Mouse (Mus musculus): ENCODE data around the gene Arvcf. TPM values are rescaled to one million over a fixed set of nuclear protein-coding genes. Genes with fewer than 3 reads are reported as not detected.

The Arvcf gene
- total and polyA plus RNA-seq, 3 experiments: 13.9 to 16.4 (median 14.4) TPM

GRCm38 (mm10) chr16:18419603-18420026 lies 71.6 kb downstream of the Arvcf start:
- no peaks in the 10 kb centered on the region for H3K27me3 ChIP-seq (ENCODE audit: control insufficient read depth, insufficient read depth, low read length)
- no peak for DNase-seq
- TF ChIP-seq CTCF (IDR thresholded peaks at IDR 0.05): no peak
- no peak for TF ChIP-seq POLR2A (IDR thresholded peaks at IDR 0.05; ENCODE audit: insufficient read depth, low read depth, low read length)
- TF ChIP-seq EP300 (IDR thresholded peaks at IDR 0.05; ENCODE audit: insufficient read depth, low read depth, low read length): no peak
- no peaks in the 10 kb centered on the region for H3K79me2 ChIP-seq (replicated peaks; ENCODE audit: control insufficient read depth, insufficient read depth, low read length)
- intact Hi-C loops (cut with DNase I): no loop called here
- H3K4me3 ChIP-seq: no peak overlapping the region
- H3K4me1 ChIP-seq (ENCODE audit: control insufficient read depth, insufficient read depth, low read length): peaks cover 16% of the 10 kb centered on the region
- H3K9ac ChIP-seq (ENCODE audit: low read depth, low read length): no peak overlapping the region
- H3K27ac ChIP-seq: no peak overlapping the region
- WGBS: 36% methylated on average over 1 of the region's 1 CpGs
- peaks cover 22% of the 10 kb centered on the region for H3K36me3 ChIP-seq (ENCODE audit: control insufficient read depth, insufficient read depth, low read length)

- Histone ChIP-seq H3K36me3 (ENCODE audit: control insufficient read depth, insufficient read depth, low read length) (peaks cover 20% of the 10 kb centered on the region), H3K79me2 (replicated peaks; ENCODE audit: control insufficient read depth, insufficient read depth, low read length) (no peaks in the 10 kb centered on the region), H3K4me3 (no peak overlapping the region), H3K27me3 (ENCODE audit: control insufficient read depth, insufficient read depth, low read length) (no peaks in the 10 kb centered on the region), H3K9ac (ENCODE audit: low read depth, low read length) (no peak overlapping the region), H3K4me1 (ENCODE audit: control insufficient read depth, insufficient read depth, low read length) (peaks cover 18% of the 10 kb centered on the region), H3K27ac (no peak overlapping the region)
- 78% methylated on average over 3 of the region's 3 CpGs for WGBS
- no peak for DNase-seq
- TF ChIP-seq POLR2A (IDR thresholded peaks at IDR 0.05; ENCODE audit: insufficient read depth, low read depth, low read length) (no peak), EP300 (IDR thresholded peaks at IDR 0.05; ENCODE audit: insufficient read depth, low read depth, low read length) (no peak), CTCF (IDR thresholded peaks at IDR 0.05) (no peak)
- intact Hi-C loops (cut with DNase I): no loop called here
These were observed 72.6 kb downstream of the Arvcf start for GRCm38 (mm10) chr16:18420571-18420970.

DNA sequence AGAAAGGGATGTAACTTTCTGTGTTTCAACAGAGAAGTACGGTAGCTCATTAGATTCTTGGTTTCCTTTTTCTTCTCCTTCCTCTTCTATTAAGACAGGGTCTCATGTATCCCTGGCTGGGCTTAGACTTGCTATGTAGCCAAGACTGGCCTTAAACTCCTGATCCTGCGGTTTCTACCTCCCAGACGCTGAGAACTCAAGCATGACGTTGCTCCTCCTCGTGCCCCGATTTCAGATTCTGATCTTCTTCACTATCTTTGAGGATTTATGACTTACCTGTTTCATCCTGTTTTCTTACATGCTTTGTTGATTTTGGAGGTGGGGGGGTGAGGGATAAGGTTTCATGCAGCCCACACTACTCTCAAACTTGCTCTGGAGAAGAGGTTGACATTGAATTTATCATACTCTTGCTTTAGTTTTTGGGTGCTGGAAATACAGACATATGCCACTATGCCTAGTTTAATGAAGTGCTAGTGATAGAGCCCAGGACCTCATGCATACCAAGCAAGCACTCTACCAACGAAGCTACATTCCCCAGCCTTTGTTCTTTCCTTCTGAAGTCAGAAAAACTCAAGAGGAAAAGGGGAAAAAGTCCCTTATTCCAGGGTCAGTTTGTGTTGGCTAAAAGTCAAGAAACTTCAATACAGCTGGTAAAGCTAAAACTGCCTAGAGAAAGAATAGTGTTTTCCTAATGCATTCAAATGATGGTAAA lies 75.4 kb downstream of the Arvcf start:
- H3K4me1 ChIP-seq (ENCODE audit: control insufficient read depth, insufficient read depth, low read length): peaks cover 11% of the 10 kb centered on the region
- DNase-seq: no peak
- no peaks in the 10 kb centered on the region for H3K27me3 ChIP-seq (ENCODE audit: control insufficient read depth, insufficient read depth, low read length)
- intact Hi-C loops (cut with DNase I): no loop called here
- H3K27ac ChIP-seq: no peak overlapping the region
- TF ChIP-seq POLR2A (IDR thresholded peaks at IDR 0.05; ENCODE audit: insufficient read depth, low read depth, low read length) (no peak), EP300 (IDR thresholded peaks at IDR 0.05; ENCODE audit: insufficient read depth, low read depth, low read length) (no peak), CTCF (IDR thresholded peaks at IDR 0.05) (no peak)
- H3K4me3 ChIP-seq: no peak overlapping the region
- 77% methylated on average over 7 of the region's 7 CpGs for WGBS
- no peak overlapping the region for H3K9ac ChIP-seq (ENCODE audit: low read depth, low read length)
- H3K79me2 ChIP-seq (replicated peaks; ENCODE audit: control insufficient read depth, insufficient read depth, low read length): no peaks in the 10 kb centered on the region
- peaks cover 16% of the 10 kb centered on the region for H3K36me3 ChIP-seq (ENCODE audit: control insufficient read depth, insufficient read depth, low read length)

GRCm38 (mm10) chr16:18423915-18424265 lies 75.9 kb downstream of the Arvcf start:
- WGBS: 73% methylated on average over 5 of the region's 5 CpGs
- no peak overlapping the region for H3K9ac ChIP-seq (ENCODE audit: low read depth, low read length)

DNA sequence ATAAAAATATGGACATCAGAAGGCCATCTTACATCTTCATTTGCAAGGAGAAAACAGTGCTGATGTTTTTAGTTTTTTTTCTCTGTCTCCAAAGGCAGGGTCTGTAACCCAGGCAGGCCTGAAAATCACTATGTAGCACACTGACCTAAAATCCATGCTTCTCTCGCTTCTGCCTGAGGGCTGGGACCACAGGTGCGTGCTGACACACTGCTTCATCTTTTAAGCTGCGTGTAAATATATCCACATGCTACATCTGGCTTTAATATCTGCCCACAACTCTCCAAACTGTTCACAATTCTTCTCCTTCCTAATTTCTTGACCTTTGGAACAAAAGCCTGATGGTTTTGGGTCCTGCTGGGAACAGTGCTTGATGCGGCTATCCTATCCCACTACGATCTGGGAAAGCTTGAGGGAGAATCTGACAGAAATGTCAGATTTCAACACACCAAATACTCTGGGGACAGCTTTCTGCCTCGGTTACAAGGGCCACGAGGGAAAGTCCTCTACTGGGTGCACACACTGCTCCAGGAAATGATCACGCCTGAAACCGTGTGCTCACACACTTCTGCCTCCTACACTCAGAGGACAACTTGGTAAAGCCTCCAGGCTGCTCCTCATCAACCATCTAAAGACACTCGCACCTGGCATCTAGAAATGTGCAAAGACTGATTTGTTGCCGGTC lies 76.5 kb downstream of the Arvcf start:
- Histone ChIP-seq H3K36me3 (ENCODE audit: control insufficient read depth, insufficient read depth, low read length) (peaks cover 16% of the 10 kb centered on the region), H3K4me3 (peak overlapping the region; percentile 12), H3K4me1 (ENCODE audit: control insufficient read depth, insufficient read depth, low read length) (peaks cover 11% of the 10 kb centered on the region), H3K79me2 (replicated peaks; ENCODE audit: control insufficient read depth, insufficient read depth, low read length) (no peaks in the 10 kb centered on the region), H3K27me3 (ENCODE audit: control insufficient read depth, insufficient read depth, low read length) (no peaks in the 10 kb centered on the region), H3K27ac (peak overlapping the region; percentile 92; the same call in 1 of the 2 replicates), H3K9ac (ENCODE audit: low read depth, low read length) (no peak overlapping the region)
- TF ChIP-seq CTCF (IDR thresholded peaks at IDR 0.05) (no peak), EP300 (IDR thresholded peaks at IDR 0.05; ENCODE audit: insufficient read depth, low read depth, low read length) (no peak), POLR2A (IDR thresholded peaks at IDR 0.05; ENCODE audit: insufficient read depth, low read depth, low read length) (no peak)
- intact Hi-C loops (cut with DNase I): loop anchor here (5.0 kb wide), 1 partner anchor 82 kb away; no protein-coding TSS in a partner anchor
- 42% methylated on average over 11 of the region's 11 CpGs for WGBS
- no peak for DNase-seq

More at GRCm38 (mm10) chr16:18423915-18424265, 75.9 kb downstream of the Arvcf start:
- Histone ChIP-seq H3K4me1 (ENCODE audit: control insufficient read depth, insufficient read depth, low read length) (peaks cover 11% of the 10 kb centered on the region), H3K36me3 (ENCODE audit: control insufficient read depth, insufficient read depth, low read length) (peaks cover 16% of the 10 kb centered on the region), H3K27me3 (ENCODE audit: control insufficient read depth, insufficient read depth, low read length) (no peaks in the 10 kb centered on the region), H3K4me3 (no peak overlapping the region; the same call in 1 of the 2 replicates), H3K27ac (no peak overlapping the region), H3K79me2 (replicated peaks; ENCODE audit: control insufficient read depth, insufficient read depth, low read length) (no peaks in the 10 kb centered on the region)
- TF ChIP-seq POLR2A (IDR thresholded peaks at IDR 0.05; ENCODE audit: insufficient read depth, low read depth, low read length): no peak
- no peak for TF ChIP-seq CTCF (IDR thresholded peaks at IDR 0.05)
- no peak for TF ChIP-seq EP300 (IDR thresholded peaks at IDR 0.05; ENCODE audit: insufficient read depth, low read depth, low read length)
- DNase-seq: no peak
- intact Hi-C loops (cut with DNase I): no loop called here
